Mouse (Mus musculus) hindbrain, embryonic 16.5 days (tissue): ENCODE data around the gene Tigar. TPM values are rescaled to one million over a fixed set of nuclear protein-coding genes. Genes with fewer than 3 reads are reported as not detected.

Source experiments
- ATAC-seq: fragments of 200-750 bp; cut with Nextera tagmentation; 2 replicates; pipeline ENCODE4 v1.8.0; 2017; ENCODE audit warnings: moderate TSS enrichment, moderate library complexity
- H3K27ac ChIP-seq: fragments of 300-500 bp; sonication (generic); 2 replicates; pipeline ENCODE4 v1.5.1; 2014; ENCODE audit warnings: low read depth, mild to moderate bottlenecking, control low read depth, low read length, moderate library complexity
- H3K27me3 ChIP-seq: fragments of 300-500 bp; sonication (generic); replicated peaks from 2 replicates; pipeline ENCODE4 v1.6.1; 2014; ENCODE audit warnings: low read length; ENCODE audit not compliant: control insufficient read depth, insufficient read depth
- H3K36me3 ChIP-seq: fragments of 300-500 bp; sonication (generic); 2 replicates; pipeline ENCODE4 v1.6.1; 2014; ENCODE audit warnings: mild to moderate bottlenecking, low read length, moderate library complexity, mixed read lengths; ENCODE audit not compliant: control insufficient read depth, insufficient read depth
- H3K4me1 ChIP-seq: fragments of 300-500 bp; sonication (generic); 2 replicates; pipeline ENCODE4 v1.6.1; 2014; ENCODE audit warnings: low read depth, low read length; ENCODE audit not compliant: control insufficient read depth, insufficient read depth
- H3K4me2 ChIP-seq: fragments of 300-500 bp; sonication (generic); 2 replicates; pipeline ENCODE4 v1.6.1; 2014; ENCODE audit warnings: mild to moderate bottlenecking, low read length, control low read depth, moderate library complexity
- H3K4me3 ChIP-seq: fragments of 300-500 bp; sonication (generic); 2 replicates; pipeline ENCODE4 v1.5.1; 2014; ENCODE audit warnings: mild to moderate bottlenecking, low read length, control low read depth, moderate library complexity
- H3K9ac ChIP-seq: fragments of 300-500 bp; sonication (generic); 2 replicates; pipeline ENCODE4 v1.6.1; 2014; ENCODE audit warnings: low read depth, mild to moderate bottlenecking, control low read depth, low read length, moderate library complexity
- H3K9me3 ChIP-seq: fragments of 300-500 bp; sonication (generic); 2 replicates; pipeline ENCODE4 v1.6.1; 2014; ENCODE audit warnings: mild to moderate bottlenecking, low read length, moderate library complexity; ENCODE audit not compliant: control insufficient read depth
- WGBS: fragments of 180-500 bp; shearing (Covaris S2); extraction: QIAGEN DNeasy Blood & Tissue Kit; methylation state at CpG from one replicate; pipeline ENCODE4 v1.1.7; 2014; 5-methylcytosine and 5-hydroxymethylcytosine counted together
- polyA plus RNA-seq: library from polyadenylated mRNA; unstranded; fragments of >200 nt; fragmentation: Nextera tagmentation; extraction: Ambion mirVana; gene quantifications from 2 replicates; pipeline ENCODE4 v1.2.1, GENCODE M21; 2015

Gene Tigar
- polyA plus RNA-seq, 1 experiment from 2014 or later: 8.6 TPM

DNA sequence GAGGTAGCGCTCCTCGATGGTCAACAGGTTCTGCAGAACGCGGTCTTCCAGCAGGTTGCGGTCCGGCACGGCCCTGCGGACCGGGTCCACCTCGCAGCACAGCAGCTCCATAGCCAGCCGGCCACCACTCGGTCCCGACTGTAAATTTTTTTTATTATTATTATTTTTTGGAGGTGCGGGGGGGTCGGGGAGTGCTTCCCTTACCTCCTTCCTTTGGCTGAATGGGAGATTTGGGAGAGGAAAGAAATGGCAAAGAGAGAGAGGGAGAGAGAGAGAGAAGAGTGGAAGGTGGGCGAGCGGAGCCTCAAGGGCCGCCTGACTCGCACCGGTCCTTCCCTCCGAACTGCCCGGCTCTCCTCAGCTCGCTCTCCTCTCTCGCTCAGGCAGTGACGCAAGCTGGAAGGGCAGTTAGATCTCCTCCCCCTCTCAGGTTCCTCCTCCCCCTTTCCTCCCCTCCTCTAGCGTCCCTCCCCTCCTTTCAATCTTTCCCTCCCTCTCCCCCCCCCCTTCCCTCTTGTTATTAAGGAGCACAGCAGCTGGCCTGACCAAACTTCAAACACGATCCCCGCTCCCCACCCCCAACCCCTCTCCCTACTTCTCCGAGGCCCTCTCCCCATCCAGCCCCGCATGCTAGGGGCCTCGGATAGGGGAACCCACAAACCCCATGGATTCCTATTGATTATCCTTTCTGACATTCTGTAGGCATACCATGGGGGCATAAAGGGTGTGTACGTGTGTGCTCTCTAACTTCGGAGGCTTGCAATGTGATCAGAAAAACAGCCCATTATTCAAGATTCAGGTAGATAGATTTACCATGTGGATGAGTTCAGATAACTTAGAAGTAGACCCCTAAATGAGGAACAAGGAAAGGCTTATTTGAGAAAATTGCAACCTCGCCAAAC lies 41.6 kb upstream of the Tigar start:
- H3K9me3 ChIP-seq: no peaks in the 10 kb centered on the region
- H3K4me3 ChIP-seq: peak overlapping the region; percentile 44
- WGBS: under 1% methylated on average over 34 of the region's 34 CpGs
- H3K9ac ChIP-seq: peak overlapping the region; percentile 47
- H3K4me2 ChIP-seq: peak overlapping the region; percentile 64
- peaks cover 25% of the 10 kb centered on the region for H3K27me3 ChIP-seq
- H3K36me3 ChIP-seq: no peaks in the 10 kb centered on the region
- peak overlapping the region; percentile 53 for H3K27ac ChIP-seq
- H3K4me1 ChIP-seq: peaks cover 53% of the 10 kb centered on the region
- ATAC-seq: peak; percentile 48

DNA sequence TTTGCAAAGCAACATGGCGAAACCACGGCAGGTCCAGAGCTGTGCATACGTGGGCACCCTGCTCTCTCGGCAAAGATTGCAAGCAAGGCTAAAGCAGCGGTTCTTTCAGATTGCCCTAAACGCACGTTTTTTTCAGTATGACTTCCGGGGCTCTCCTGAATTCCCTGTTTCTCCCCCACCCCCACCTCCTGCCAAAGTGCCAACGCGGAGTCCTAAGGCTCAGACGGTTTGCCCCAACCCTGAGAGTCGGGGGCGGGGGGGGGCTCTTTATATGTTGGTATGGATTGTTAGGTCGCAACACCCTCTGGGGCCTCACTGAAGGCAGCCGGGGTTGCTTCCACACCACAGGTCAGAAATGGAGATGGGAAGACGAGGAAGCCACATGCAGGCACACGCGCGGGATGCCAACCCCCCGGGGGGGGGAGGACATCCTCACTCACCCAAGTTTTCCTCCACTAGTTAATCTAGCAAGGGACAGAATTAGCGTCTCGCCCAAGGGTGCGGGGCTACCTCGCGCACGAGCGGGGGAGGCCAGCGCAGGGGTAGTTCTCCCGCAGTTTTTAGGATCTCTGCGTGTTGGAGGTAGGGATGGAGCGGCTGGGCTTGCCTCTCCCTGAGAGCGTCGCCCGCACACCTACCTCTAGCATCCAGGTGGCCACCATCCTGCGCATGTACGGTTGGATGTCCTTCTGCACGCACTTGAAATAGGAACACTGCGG lies 40.7 kb upstream of the Tigar start:
- WGBS: under 1% methylated on average over 38 of the region's 38 CpGs
- Histone ChIP-seq H3K36me3 (no peaks in the 10 kb centered on the region), H3K4me2 (peak overlapping the region; percentile 64), H3K27me3 (peaks cover 21% of the 10 kb centered on the region), H3K4me1 (peaks cover 48% of the 10 kb centered on the region), H3K9ac (peak overlapping the region; percentile 47), H3K4me3 (peak overlapping the region; percentile 44), H3K9me3 (no peaks in the 10 kb centered on the region), H3K27ac (peak overlapping the region; percentile 31; the same call in 1 of the 2 replicates)
- no peak for ATAC-seq

DNA sequence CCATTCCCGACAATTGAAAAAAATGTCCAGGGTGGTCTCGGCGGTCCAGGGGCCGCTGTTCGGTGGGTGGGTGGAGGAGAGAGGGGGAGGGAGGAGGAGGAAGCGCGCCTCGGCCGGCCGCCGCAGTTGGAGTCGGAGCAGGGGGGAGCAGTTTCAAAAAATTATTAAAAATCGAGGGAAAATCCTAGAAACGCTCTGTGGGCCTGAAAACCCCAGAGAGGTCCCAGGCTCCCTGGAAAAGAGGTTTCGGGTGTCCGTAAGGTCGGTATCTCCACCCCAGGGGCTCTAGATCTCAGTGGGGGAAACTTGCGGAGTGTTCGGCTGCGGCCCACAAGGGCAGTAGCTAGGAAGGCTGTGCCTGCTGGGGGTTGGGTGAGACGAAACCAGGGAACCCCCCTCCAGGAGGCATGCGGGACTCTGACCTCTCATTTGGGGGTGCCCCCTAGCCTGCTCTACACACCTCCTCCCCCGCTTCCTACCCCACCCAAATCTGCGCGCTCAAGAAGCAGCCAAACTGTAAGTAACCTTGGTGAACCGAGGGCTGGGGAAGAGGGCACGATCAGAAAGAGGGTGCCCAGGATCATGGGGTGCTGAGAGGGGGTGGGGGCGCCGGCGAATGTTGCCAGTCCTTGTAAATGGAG lies 40.1 kb upstream of the Tigar start:
- peak overlapping the region; percentile 64 for H3K4me2 ChIP-seq
- WGBS: 0% methylated on average over 30 of the region's 30 CpGs
- H3K4me3 ChIP-seq: peak overlapping the region; percentile 44
- no peaks in the 10 kb centered on the region for H3K36me3 ChIP-seq
- H3K27ac ChIP-seq: no peak overlapping the region; the same call in 1 of the 2 replicates
- H3K4me1 ChIP-seq: peaks cover 43% of the 10 kb centered on the region
- H3K9me3 ChIP-seq: no peaks in the 10 kb centered on the region
- H3K27me3 ChIP-seq: peaks cover 16% of the 10 kb centered on the region
- ATAC-seq: no peak
- peak overlapping the region; percentile 47 for H3K9ac ChIP-seq

DNA sequence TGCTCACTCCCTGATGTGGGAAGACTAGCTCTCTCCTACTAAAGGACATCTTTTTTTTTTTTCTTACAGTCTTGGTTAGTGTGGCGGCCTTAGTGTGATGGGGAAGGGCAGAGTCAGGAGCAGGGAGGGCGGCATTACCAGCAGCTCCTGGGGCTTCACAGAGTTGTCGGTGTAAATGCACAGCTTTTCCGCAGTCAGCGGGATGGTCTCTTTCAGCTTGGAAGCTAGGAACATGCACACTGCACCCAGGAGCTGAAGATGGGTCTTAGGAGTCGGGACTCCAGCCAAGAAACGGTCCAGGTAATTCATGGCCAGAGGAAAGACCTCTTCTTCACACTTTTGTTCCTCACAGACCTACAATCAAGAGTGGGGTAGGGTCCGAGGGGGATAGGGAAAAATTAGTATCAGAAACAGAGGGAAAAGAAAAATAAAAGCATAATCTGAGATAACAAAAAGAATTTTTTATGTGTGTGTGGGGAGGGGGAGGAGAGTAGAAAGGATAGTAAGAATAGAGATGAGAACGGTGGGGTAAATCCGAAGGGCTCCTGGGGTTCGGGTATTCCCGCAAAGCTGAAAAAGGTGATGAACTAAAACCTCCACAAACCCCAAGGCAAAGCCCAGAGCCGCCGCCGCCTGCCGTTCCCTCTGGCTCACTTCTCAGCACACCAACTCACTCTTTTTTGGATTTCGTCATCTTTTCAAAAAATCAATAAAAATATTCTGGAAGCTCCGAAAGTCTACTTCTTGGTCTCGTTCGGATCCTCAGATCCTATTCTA lies 39.4 kb upstream of the Tigar start:
- peaks cover 37% of the 10 kb centered on the region for H3K4me1 ChIP-seq
- H3K27ac ChIP-seq: no peak overlapping the region

DNA sequence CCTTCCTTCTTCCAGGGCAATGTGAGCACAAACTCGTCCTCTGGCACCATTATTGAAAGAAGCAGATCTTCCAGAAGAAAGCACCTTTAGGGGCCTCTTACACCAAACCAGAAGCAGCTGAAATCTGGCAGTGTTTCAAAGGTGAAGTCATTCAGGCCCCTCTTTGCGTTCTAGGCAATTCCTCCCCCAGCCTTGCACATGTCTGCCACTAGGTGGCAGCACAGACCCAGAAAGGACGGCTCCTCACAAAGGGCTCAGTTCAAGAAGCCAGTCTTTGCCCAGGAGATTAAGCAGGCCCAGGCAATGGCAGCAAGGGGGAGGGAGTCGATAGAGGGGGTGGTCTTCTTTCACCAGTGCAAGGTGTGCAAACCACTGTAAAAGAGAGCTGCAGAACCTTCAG lies 38.3 kb upstream of the Tigar start:
- H3K9ac ChIP-seq: no peak overlapping the region
- peaks cover 4% of the 10 kb centered on the region for H3K27me3 ChIP-seq
- no peak overlapping the region for H3K27ac ChIP-seq
- peaks cover 26% of the 10 kb centered on the region for H3K4me1 ChIP-seq
- H3K9me3 ChIP-seq: no peaks in the 10 kb centered on the region
- WGBS: 0% methylated on average over 4 of the region's 4 CpGs
- no peak overlapping the region for H3K4me3 ChIP-seq
- no peaks in the 10 kb centered on the region for H3K36me3 ChIP-seq
- peak; percentile 35 for ATAC-seq
- no peak overlapping the region for H3K4me2 ChIP-seq

More for the DNA sequence above, 39.4 kb upstream of the Tigar start:
- Histone ChIP-seq H3K36me3 (no peaks in the 10 kb centered on the region), H3K9me3 (no peaks in the 10 kb centered on the region), H3K27me3 (peaks cover 14% of the 10 kb centered on the region), H3K9ac (peak overlapping the region; percentile 47), H3K4me3 (peak overlapping the region; percentile 44), H3K4me2 (peak overlapping the region; percentile 64)
- ATAC-seq: no peak
- WGBS: 4% methylated on average over 20 of the region's 20 CpGs

DNA sequence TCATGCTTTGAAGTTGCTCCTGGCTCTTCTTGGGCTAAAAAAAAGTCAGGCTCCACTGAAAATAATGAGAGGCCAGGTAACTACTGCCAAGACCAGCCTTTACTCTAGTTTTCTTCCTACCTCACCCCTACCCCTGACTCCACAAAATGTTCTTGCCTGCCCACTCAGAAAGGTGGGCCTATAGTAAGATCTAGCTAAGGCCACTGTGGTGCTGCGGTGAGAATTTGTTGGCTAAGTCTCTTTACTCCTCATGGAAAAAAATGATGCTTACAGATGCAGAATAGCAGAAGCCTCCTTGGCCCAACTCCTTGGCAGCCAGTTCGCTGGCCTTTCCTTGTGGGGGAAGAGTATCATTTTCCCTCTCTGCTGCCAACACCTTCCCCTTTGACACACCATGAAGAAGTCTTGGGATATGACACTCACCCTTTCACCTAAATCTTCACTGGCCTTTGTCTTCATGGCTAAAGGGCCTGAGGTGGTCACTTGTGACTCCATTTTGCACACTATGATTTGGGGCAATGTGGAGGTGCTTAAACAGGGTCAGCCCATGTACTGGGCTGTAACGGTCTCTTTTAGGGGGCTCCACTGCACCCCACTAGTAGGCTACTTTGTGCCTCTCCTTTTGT lies 37.1 kb upstream of the Tigar start:
- WGBS: 91% methylated on average over 3 of the region's 3 CpGs
- H3K4me1 ChIP-seq: peaks cover 14% of the 10 kb centered on the region
- no peaks in the 10 kb centered on the region for H3K36me3 ChIP-seq
- no peak for ATAC-seq
- H3K4me2 ChIP-seq: no peak overlapping the region
- H3K9ac ChIP-seq: no peak overlapping the region
- H3K9me3 ChIP-seq: no peaks in the 10 kb centered on the region
- H3K27me3 ChIP-seq: no peaks in the 10 kb centered on the region
- H3K27ac ChIP-seq: no peak overlapping the region
- H3K4me3 ChIP-seq: no peak overlapping the region

DNA sequence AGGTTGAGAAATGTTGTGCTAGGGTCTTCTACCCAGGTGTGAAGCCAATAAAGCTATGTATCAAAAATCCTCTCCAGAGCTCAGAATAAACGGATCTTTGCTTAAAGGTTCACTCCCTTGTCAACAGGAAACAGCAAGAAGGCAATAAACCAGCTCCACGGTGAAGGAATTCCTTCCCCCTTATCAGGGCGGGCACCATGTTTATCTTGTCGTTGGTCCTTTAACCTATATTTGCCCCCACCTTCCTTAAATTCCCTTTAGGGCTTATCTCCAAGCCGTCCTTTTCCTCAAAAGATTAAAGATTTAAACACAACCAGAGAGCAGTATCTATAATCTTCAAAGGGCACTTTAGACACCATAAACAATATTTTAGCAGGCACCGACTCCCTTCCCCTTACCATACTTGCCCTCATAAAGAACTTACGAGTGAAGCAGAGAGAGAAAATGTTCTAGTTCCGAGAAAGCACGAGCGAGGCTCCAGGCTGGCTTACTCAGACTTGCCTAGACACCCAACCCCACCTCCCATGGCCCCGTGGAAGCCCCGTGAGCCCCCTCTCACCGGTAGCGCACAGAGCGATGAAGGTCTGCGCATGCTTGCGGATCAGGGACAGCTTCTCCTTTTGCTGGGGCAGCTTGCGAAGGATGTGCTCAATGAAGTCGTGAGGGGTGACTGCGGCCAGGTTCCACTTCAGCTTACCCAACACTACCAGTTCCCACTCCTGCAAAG lies 36.3 kb upstream of the Tigar start:
- Histone ChIP-seq H3K27ac (no peak overlapping the region), H3K9ac (no peak overlapping the region), H3K4me1 (peaks cover 7% of the 10 kb centered on the region), H3K9me3 (no peaks in the 10 kb centered on the region), H3K4me3 (no peak overlapping the region), H3K36me3 (no peaks in the 10 kb centered on the region), H3K27me3 (no peaks in the 10 kb centered on the region), H3K4me2 (no peak overlapping the region)
- no peak for ATAC-seq
- WGBS: 83% methylated on average over 20 of the region's 20 CpGs
